Mouse (Mus musculus) lung, postnatal 0 days (tissue): ENCODE measurements around the gene Dmrta2.

ENCODE experiments used
- CTCF ChIP-seq: IDR thresholded peaks from 2 replicates; pipeline ENCODE4 v1.5.1; 2016; ENCODE audit warnings: antibody characterized with exemption, mild to moderate bottlenecking
- EP300 ChIP-seq: IDR thresholded peaks from 2 replicates; pipeline ENCODE4 v1.6.1; 2016; ENCODE audit warnings: antibody characterized with exemption, mild to moderate bottlenecking, control low read depth

DNA sequence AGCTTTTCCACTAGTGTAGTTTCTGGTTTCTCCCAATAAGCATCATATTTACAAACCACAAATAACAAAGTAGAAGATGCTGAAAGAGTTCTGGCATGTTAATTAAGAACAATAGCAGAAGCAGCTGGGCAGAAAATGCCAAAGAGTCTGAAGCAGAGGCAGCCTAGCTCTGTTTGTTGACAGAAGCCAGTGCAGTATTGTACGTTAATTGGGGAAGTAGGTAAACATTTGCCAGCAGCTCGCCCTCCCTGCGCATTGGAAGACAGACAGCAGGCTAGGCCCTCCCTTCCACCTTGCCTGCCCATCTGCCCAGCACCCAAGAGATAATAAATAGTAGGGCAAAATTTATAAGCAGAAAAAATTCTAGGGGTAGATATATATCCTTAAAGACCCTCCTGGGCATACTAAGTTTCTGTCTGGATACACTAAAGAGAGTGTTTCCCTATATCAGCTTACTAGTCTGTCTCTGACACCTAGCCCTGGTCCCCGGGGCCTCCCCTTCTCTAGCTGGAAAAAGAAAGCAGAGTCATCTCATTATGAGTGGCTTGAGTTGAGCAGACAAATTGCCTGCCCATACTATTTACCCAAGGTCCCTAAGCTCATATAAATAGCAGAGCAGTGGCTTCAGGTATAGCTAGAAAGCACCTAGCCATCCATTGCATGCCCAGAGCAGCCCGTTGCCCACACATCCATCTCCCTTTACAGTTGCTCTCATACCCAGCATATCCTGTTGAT is 17.5 kb upstream of the Dmrta2 start:
- TF ChIP-seq CTCF (no peak), EP300 (no peak)
